Mouse (Mus musculus) lung, postnatal 0 days (tissue): ENCODE data around the gene Neu1.

Experiments
- CTCF ChIP-seq: IDR thresholded peaks from 2 replicates; pipeline ENCODE4 v1.5.1; 2016; ENCODE audit warnings: antibody characterized with exemption, mild to moderate bottlenecking
- EP300 ChIP-seq: IDR thresholded peaks from 2 replicates; pipeline ENCODE4 v1.6.1; 2016; ENCODE audit warnings: antibody characterized with exemption, mild to moderate bottlenecking, control low read depth

GRCm38 (mm10) chr17:34894801-34895530 is 36.1 kb upstream of the Neu1 start:
- TF ChIP-seq EP300 = no peak
- TF ChIP-seq CTCF = no peak
